Mouse (Mus musculus): ENCODE results near the gene Runx3.
"Not testable (repeated sequence)": the region's sequence is repeated elsewhere in the genome, so short reads cannot be mapped to it uniquely, and the experiment has no call there.

Gene Runx3

GRCm38 (mm10) chr4:135169096-135169495 lies 48.6 kb downstream of the Runx3 start:
- DNase-seq (ENCODE audit: low read depth, low spot score), result no peak

GRCm38 (mm10) chr4:135169501-135169900 lies 49.0 kb downstream of the Runx3 start:
- no peak for DNase-seq (ENCODE audit: low read depth, low spot score)

GRCm38 (mm10) chr4:135171304-135171875 lies 50.9 kb downstream of the Runx3 start:
- no peak for DNase-seq (ENCODE audit: low read depth, low spot score)

- peak; percentile 42 for DNase-seq (ENCODE audit: low read depth, low spot score)
Measured at GRCm38 (mm10) chr4:135175406-135176120, 55.1 kb downstream of the Runx3 start.

GRCm38 (mm10) chr4:135177568-135177967 lies 57.1 kb downstream of the Runx3 start:
- DNase-seq (ENCODE audit: low read depth, low spot score), result no peak

- peak; percentile 71 for DNase-seq (ENCODE audit: low read depth, low spot score)
Measured at GRCm38 (mm10) chr4:135179077-135179481, 58.6 kb downstream of the Runx3 start.

- DNase-seq (ENCODE audit: low read depth, low spot score), result no peak
Measured at GRCm38 (mm10) chr4:135181819-135182218, 61.4 kb downstream of the Runx3 start.

- not testable (repeated sequence) for DNase-seq (ENCODE audit: low read depth, low spot score)
Measured at GRCm38 (mm10) chr4:135184277-135184676, 63.8 kb downstream of the Runx3 start.

GRCm38 (mm10) chr4:135189452-135190008 lies 69.1 kb downstream of the Runx3 start:
- no peak for DNase-seq (ENCODE audit: low read depth, low spot score)

GRCm38 (mm10) chr4:135190364-135190763 lies 69.9 kb downstream of the Runx3 start:
- no peak for DNase-seq (ENCODE audit: low read depth, low spot score)

- no peak for DNase-seq (ENCODE audit: low read depth, low spot score)
Measured at GRCm38 (mm10) chr4:135191185-135191584, 70.7 kb downstream of the Runx3 start.

- DNase-seq (ENCODE audit: low read depth, low spot score), result no peak
Measured at GRCm38 (mm10) chr4:135191604-135192003, 71.2 kb downstream of the Runx3 start.

- no peak for DNase-seq (ENCODE audit: low read depth, low spot score)
Measured at GRCm38 (mm10) chr4:135192841-135193240, 72.4 kb downstream of the Runx3 start.

GRCm38 (mm10) chr4:135197857-135198256 lies 77.4 kb downstream of the Runx3 start:
- DNase-seq (ENCODE audit: low read depth, low spot score), result no peak

GRCm38 (mm10) chr4:135201771-135202170 lies 81.3 kb downstream of the Runx3 start:
- DNase-seq (ENCODE audit: low read depth, low spot score), result peak; percentile 38

- no peak for DNase-seq (ENCODE audit: low read depth, low spot score)
Measured at GRCm38 (mm10) chr4:135203279-135203678, 82.8 kb downstream of the Runx3 start.

GRCm38 (mm10) chr4:135203806-135204560 lies 83.5 kb downstream of the Runx3 start:
- no peak for DNase-seq (ENCODE audit: low read depth, low spot score)

GRCm38 (mm10) chr4:135204666-135205065 lies 84.2 kb downstream of the Runx3 start:
- no peak for DNase-seq (ENCODE audit: low read depth, low spot score)

GRCm38 (mm10) chr4:135205254-135205653 lies 84.8 kb downstream of the Runx3 start:
- DNase-seq (ENCODE audit: low read depth, low spot score), result no peak

GRCm38 (mm10) chr4:135205711-135206600 lies 85.5 kb downstream of the Runx3 start:
- DNase-seq (ENCODE audit: low read depth, low spot score), result peak; percentile 92

- no peak for DNase-seq (ENCODE audit: low read depth, low spot score)
Measured at GRCm38 (mm10) chr4:135209846-135210245, 89.4 kb downstream of the Runx3 start.

Data from ZHBTc4 (cell line).